In genomic region chr16:4682628-4683179, GRCm38 (mm10) we compare ENCODE assay signal across 9 mouse cellular contexts. TPM values are rescaled to one million over a fixed set of nuclear protein-coding genes. Genes with fewer than 3 reads are reported as not detected.
DNase-seq lines count a peak whose midpoint lies in the region; ATAC-seq and TF ChIP-seq lines count a peak whose summit lies in the region.
"Had no signal": no experiment of that assay in that cellular context is flagged by ENCODE, and none has a peak within 500 bp of the region (broad histone marks: within the 10 kb centered on the region; RNA-seq: fewer than 3 reads in every experiment).

No protein-coding gene starts in this region.

- H3K4me2 ChIP-seq in heart, embryonic 15.5 days: peak overlapping the region; percentile 80
- peak overlapping the region; percentile 93 for H3K4me2 ChIP-seq in hindbrain, embryonic 13.5 days
- peak overlapping the region; percentile 98 for H3K4me2 ChIP-seq in midbrain, embryonic 12.5 days (replicated peaks)

- H3K4me1 ChIP-seq in heart, embryonic 15.5 days (replicated peaks): peaks cover 32% of the 10 kb centered on the region
- peaks cover 72% of the 10 kb centered on the region for H3K4me1 ChIP-seq in G1E (ENCODE audit: insufficient read depth, low read depth, low read length)
- peaks cover 36% of the 10 kb centered on the region for H3K4me1 ChIP-seq in hindbrain, embryonic 13.5 days (replicated peaks)
- H3K4me1 ChIP-seq in midbrain, embryonic 12.5 days: peaks cover 33% of the 10 kb centered on the region

- no peak for ATAC-seq in heart, embryonic 15.5 days (replicated peaks; ENCODE audit: insufficient number of reproducible peaks, insufficient read depth, low FRiP score, low read depth)
- no peak for ATAC-seq in G1E (ENCODE audit: extremely low read depth, insufficient number of reproducible peaks, low FRiP score, poor library complexity, severe bottlenecking)
- no peak for ATAC-seq in hindbrain, embryonic 13.5 days (ENCODE audit: low FRiP score)
- ATAC-seq in midbrain, embryonic 12.5 days (ENCODE audit: low FRiP score, low read depth): no peak
- no peak for ATAC-seq in inflammation-experienced regulatory T-cells, adult 6 months

- peak overlapping the region; percentile 83 for H3K4me3 ChIP-seq in heart, embryonic 15.5 days
- H3K4me3 ChIP-seq in G1E (ENCODE audit: low read depth, low read length): peak overlapping the region; percentile 95
- H3K4me3 ChIP-seq in hindbrain, embryonic 13.5 days: peak overlapping the region; percentile 94; the same call in 1 of the 2 replicates
- H3K4me3 ChIP-seq in midbrain, embryonic 12.5 days: peak overlapping the region; percentile 96; the same call in 1 of the 2 replicates

- 78% methylated on average over 4 of the region's 4 CpGs for WGBS in heart, embryonic 15.5 days
- 84% methylated on average over 4 of the region's 4 CpGs for WGBS in hindbrain, embryonic 13.5 days
- WGBS in midbrain, embryonic 12.5 days: 73% methylated on average over 4 of the region's 4 CpGs

- no peak for DNase-seq in heart, postnatal 4 days
- no peak for DNase-seq in G1E (ENCODE audit: low spot score)
- DNase-seq in spleen, adult 18-20 months: no peak
- DNase-seq in right cerebral cortex, postnatal 36 days (ENCODE audit: low spot score in 2 of 2): no peak
- DNase-seq: thymus, postnatal 25 days had no signal

- peak overlapping the region; percentile 91 for H3K27ac ChIP-seq in heart, embryonic 15.5 days
- peak overlapping the region; percentile 78; the same call in 1 of the 2 replicates for H3K27ac ChIP-seq in hindbrain, embryonic 13.5 days
- no peak overlapping the region for H3K27ac ChIP-seq in midbrain, embryonic 12.5 days (replicated peaks)

- TF ChIP-seq CTCF in G1E (IDR thresholded peaks at IDR 0.05; ENCODE audit: low read depth, low read length): no peak

- no peaks in the 10 kb centered on the region for H3K9me3 ChIP-seq in heart, embryonic 15.5 days (replicated peaks)
- H3K9me3 ChIP-seq in G1E (replicated peaks): no peaks in the 10 kb centered on the region
- H3K9me3 ChIP-seq in hindbrain, embryonic 13.5 days: no peaks in the 10 kb centered on the region
- H3K9me3 ChIP-seq in midbrain, embryonic 12.5 days: no peaks in the 10 kb centered on the region

- H3K27me3 ChIP-seq in heart, embryonic 15.5 days: no peaks in the 10 kb centered on the region
- H3K27me3 ChIP-seq in G1E (ENCODE audit: insufficient read depth, low read length): no peaks in the 10 kb centered on the region
- no peaks in the 10 kb centered on the region for H3K27me3 ChIP-seq in hindbrain, embryonic 13.5 days
- H3K27me3 ChIP-seq in midbrain, embryonic 12.5 days: no peaks in the 10 kb centered on the region

- H3K36me3 ChIP-seq in heart, embryonic 15.5 days: peaks cover 11% of the 10 kb centered on the region; the same call in 1 of the 2 replicates
- H3K36me3 ChIP-seq in G1E (replicated peaks): peaks cover 20% of the 10 kb centered on the region
- peaks cover 7% of the 10 kb centered on the region for H3K36me3 ChIP-seq in hindbrain, embryonic 13.5 days
- peaks cover 7% of the 10 kb centered on the region for H3K36me3 ChIP-seq in midbrain, embryonic 12.5 days

- H3K9ac ChIP-seq in heart, embryonic 15.5 days: peak overlapping the region; percentile 92; the same call in 1 of the 2 replicates
- no peak overlapping the region for H3K9ac ChIP-seq in hindbrain, embryonic 13.5 days
- no peak overlapping the region for H3K9ac ChIP-seq in midbrain, embryonic 12.5 days (replicated peaks)

RNA-seq across cellular contexts. Expression of gene Coro7, which starts 3.1 kb away (rescaled TPM):
- polyA plus RNA-seq in heart, embryonic 15.5 days (2015; fragmentation: Nextera tagmentation; extraction: Ambion mirVana): 11.2 and 15.8 TPM in 2 replicates
- 10 to 100 TPM; 24.1 to 26.5 TPM for total RNA-seq in heart, postnatal 4 days (2021)
- total RNA-seq in G1E (2014; fragmentation: Nextera tagmentation) (74.9 and 94.3 TPM in 2 replicates), G1E (2017) (33.0 and 34.8 TPM in 2 replicates)
- 159 and 205 TPM in 2 replicates for polyA plus RNA-seq in G1E (2012)
- 29.1 and 30.7 TPM in 2 replicates for polyA plus RNA-seq in hindbrain, embryonic 13.5 days (2015; fragmentation: Nextera tagmentation; extraction: Ambion mirVana)
- 21.7 and 22.6 TPM in 2 replicates for polyA plus RNA-seq in midbrain, embryonic 12.5 days (2016; fragmentation: Nextera tagmentation; extraction: Ambion mirVana)
- 100 to 1,000 TPM in 2 of 3 experiments, 10 to 100 TPM in 1; 94.9 to 137 (median 111) TPM for polyA plus RNA-seq in inflammation-experienced regulatory T-cells, adult 6 months (2017; shearing (Covaris generic))

RNA-seq across cellular contexts. Expression of gene Nmral1, which starts 36.5 kb away (rescaled TPM):
- 25.2 and 34.3 TPM in 2 replicates for polyA plus RNA-seq in heart, embryonic 15.5 days (2015; fragmentation: Nextera tagmentation; extraction: Ambion mirVana)
- 10 to 100 TPM; 15.2 to 15.5 TPM for total RNA-seq in heart, postnatal 4 days (2021)
- 32.9 and 33.3 TPM in 2 replicates for total RNA-seq in G1E (2014; fragmentation: Nextera tagmentation)
- total RNA-seq in G1E (2017): 33.8 and 34.8 TPM in 2 replicates
- polyA plus RNA-seq in G1E (2012): 7.3 and 13.0 TPM in 2 replicates
- 65.1 and 71.7 TPM in 2 replicates for polyA plus RNA-seq in hindbrain, embryonic 13.5 days (2015; fragmentation: Nextera tagmentation; extraction: Ambion mirVana)
- polyA plus RNA-seq in midbrain, embryonic 12.5 days (2016; fragmentation: Nextera tagmentation; extraction: Ambion mirVana): 131 and 141 TPM in 2 replicates
- polyA plus RNA-seq in inflammation-experienced regulatory T-cells, adult 6 months (2017; shearing (Covaris generic)): 10 to 100 TPM; 10.0 to 36.5 (median 16.6) TPM

RNA-seq across cellular contexts. Expression of gene Dnaja3, which starts 42.9 kb away (rescaled TPM):
- 78.3 and 79.6 TPM in 2 replicates for polyA plus RNA-seq in heart, embryonic 15.5 days (2015; fragmentation: Nextera tagmentation; extraction: Ambion mirVana)
- 10 to 100 TPM; 82.7 to 84.7 TPM for total RNA-seq in heart, postnatal 4 days (2021)
- total RNA-seq in G1E (2014; fragmentation: Nextera tagmentation): 53.1 and 56.1 TPM in 2 replicates
- 63.5 and 73.2 TPM in 2 replicates for total RNA-seq in G1E (2017)
- 23.9 and 33.1 TPM in 2 replicates for polyA plus RNA-seq in G1E (2012)
- polyA plus RNA-seq in hindbrain, embryonic 13.5 days (2015; fragmentation: Nextera tagmentation; extraction: Ambion mirVana): 52.7 and 54.8 TPM in 2 replicates
- 55.9 and 58.5 TPM in 2 replicates for polyA plus RNA-seq in midbrain, embryonic 12.5 days (2016; fragmentation: Nextera tagmentation; extraction: Ambion mirVana)
- polyA plus RNA-seq in inflammation-experienced regulatory T-cells, adult 6 months (2017; shearing (Covaris generic)): 10 to 100 TPM; 21.1 to 28.7 (median 25.3) TPM

RNA-seq across cellular contexts. Expression of gene Vasn, which starts 43.0 kb away (rescaled TPM):
- polyA plus RNA-seq in heart, embryonic 15.5 days (2015; fragmentation: Nextera tagmentation; extraction: Ambion mirVana): 14.7 and 20.7 TPM in 2 replicates
- total RNA-seq in heart, postnatal 4 days (2021): 10 to 100 TPM; 17.7 to 18.2 TPM
- total RNA-seq in G1E (2014; fragmentation: Nextera tagmentation) (0.30 TPM in 1 of 2 replicates, not detected in the other), G1E (2017) (0.05 and 0.12 TPM in 2 replicates)
- polyA plus RNA-seq in G1E (2012): 0.03 and 0.04 TPM in 2 replicates
- 6.3 and 7.3 TPM in 2 replicates for polyA plus RNA-seq in hindbrain, embryonic 13.5 days (2015; fragmentation: Nextera tagmentation; extraction: Ambion mirVana)
- 7.7 and 11.1 TPM in 2 replicates for polyA plus RNA-seq in midbrain, embryonic 12.5 days (2016; fragmentation: Nextera tagmentation; extraction: Ambion mirVana)
- 1 to 10 TPM in 1 of 3 experiments, under 1 TPM in 2; 0.78 to 1.6 (median 0.84) TPM for polyA plus RNA-seq in inflammation-experienced regulatory T-cells, adult 6 months (2017; shearing (Covaris generic))

RNA-seq across cellular contexts. Expression of gene Hmox2, which starts 43.5 kb away (rescaled TPM):
- 81.0 and 91.2 TPM in 2 replicates for polyA plus RNA-seq in heart, embryonic 15.5 days (2015; fragmentation: Nextera tagmentation; extraction: Ambion mirVana)
- 10 to 100 TPM; 67.4 to 75.9 TPM for total RNA-seq in heart, postnatal 4 days (2021)
- total RNA-seq in G1E (2014; fragmentation: Nextera tagmentation): 43.0 and 60.0 TPM in 2 replicates
- 31.0 and 37.2 TPM in 2 replicates for total RNA-seq in G1E (2017)
- 1.9 and 2.3 TPM in 2 replicates for polyA plus RNA-seq in G1E (2012)
- polyA plus RNA-seq in hindbrain, embryonic 13.5 days (2015; fragmentation: Nextera tagmentation; extraction: Ambion mirVana): 94.6 and 96.7 TPM in 2 replicates
- polyA plus RNA-seq in midbrain, embryonic 12.5 days (2016; fragmentation: Nextera tagmentation; extraction: Ambion mirVana): 70.1 and 81.0 TPM in 2 replicates
- 100 to 1,000 TPM in 2 of 3 experiments, 10 to 100 TPM in 1; 97.9 to 114 (median 103) TPM for polyA plus RNA-seq in inflammation-experienced regulatory T-cells, adult 6 months (2017; shearing (Covaris generic))
